Mouse (Mus musculus): Measurements from ENCODE around the gene Zfp811.

The Zfp811 gene

DNA sequence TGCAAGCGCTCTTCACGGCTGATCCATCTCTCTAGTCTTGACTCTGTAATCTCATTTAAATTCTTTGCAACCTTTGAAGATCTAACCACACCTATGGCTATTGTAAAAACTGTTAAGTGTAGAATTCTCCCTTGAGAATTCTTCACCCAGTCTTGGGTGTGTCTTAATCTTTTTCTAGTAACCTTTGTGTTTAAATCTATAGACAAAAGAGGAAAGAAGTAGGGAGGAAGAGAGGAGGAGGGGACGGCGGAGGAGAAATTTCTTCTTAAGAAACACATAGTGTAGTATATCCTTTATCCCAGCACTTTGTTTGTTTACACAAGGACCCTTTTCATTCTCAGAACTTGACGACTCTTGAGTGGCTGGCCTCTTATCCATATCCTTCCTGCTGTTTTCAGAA lies 52.4 kb downstream of the Zfp811 start:
- in situ Hi-C loops (cut with MboI; ENCODE audit: low sequenced_read_pairs): no loop called here

DNA sequence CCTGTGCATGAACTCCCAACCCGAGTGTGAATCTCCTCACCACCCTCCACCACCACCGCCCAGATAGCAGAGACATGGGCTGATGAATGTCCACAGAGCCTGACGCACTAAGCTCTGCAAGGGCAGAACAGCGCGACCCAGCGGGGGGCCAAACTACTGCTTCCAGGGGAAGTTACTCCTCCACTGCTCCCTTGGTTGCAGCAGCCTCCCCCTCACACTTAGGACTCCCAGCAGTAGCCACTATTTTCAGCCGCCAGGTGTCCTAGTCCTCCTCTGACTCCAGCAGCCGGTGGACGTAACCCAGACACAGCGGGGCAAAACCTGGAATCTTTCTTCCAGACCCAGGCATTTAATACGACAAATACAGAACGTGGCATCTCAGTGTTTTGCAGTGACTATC lies 56.1 kb downstream of the Zfp811 start:
- in situ Hi-C loops (cut with MboI; ENCODE audit: low sequenced_read_pairs): no loop called here

DNA sequence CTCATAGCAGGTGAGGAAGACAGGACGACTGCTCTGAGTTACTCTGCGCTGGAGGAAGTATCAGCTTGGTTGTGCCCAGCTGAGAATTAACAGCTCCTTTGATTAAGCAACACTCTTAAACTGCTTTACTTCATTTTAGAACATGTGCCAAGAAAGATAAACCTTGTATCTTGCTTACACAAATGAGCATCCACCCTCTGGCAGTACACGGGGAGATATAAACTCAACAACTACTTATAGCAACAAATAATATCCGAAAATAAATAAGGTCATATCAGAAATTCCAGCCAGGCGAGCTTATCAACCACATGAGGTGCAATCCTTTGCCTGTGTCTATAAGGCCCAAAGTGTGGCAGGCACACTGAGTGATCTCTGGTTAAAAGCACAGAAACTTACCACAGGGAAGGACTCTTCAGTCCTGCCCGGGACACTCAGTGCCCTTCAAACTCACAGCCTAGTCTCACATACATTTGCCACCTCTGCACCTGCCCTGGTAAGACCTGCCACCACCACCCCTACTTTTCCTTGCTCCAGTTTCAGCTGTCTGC lies 56.8 kb downstream of the Zfp811 start:
- in situ Hi-C loops (cut with MboI; ENCODE audit: low sequenced_read_pairs): no loop called here

GRCm38 (mm10) chr17:32750611-32751010 lies 59.1 kb downstream of the Zfp811 start:
- in situ Hi-C loops (cut with MboI; ENCODE audit: low sequenced_read_pairs): no loop called here

All from CH12F3 (cell line).